Mouse (Mus musculus): Measurements from ENCODE around the gene Gcgr.
"Not testable (repeated sequence)": the region's sequence is repeated elsewhere in the genome, so short reads cannot be mapped to it uniquely, and the experiment has no call there.

Gene Gcgr

DNA sequence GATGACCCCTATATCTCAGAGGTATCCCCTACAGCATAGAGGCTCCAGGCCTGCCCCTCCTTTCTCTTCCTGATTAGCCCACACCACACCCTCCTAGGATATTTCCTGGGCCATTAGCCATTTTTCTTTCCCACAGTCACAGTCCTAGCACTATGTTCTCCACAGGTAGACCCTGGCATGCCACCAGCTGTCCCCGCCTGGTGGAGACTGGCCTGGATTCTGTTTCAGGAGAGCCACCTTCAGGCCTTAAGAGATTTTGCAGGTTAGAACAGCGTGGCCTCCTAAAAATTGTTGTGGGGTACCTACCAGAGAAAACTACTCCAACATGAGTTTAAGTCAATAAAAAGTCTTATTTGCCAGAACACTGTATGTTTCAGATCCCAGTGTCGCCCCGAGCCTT is 23.6 kb upstream of the Gcgr start:
- peak; percentile 71 to 83 for DNase-seq

GRCm38 (mm10) chr11:120507611-120508289 is 22.7 kb upstream of the Gcgr start:
- peak in 1 of 2 experiments; percentile 33 for DNase-seq

GRCm38 (mm10) chr11:120508290-120508870 is 22.1 kb upstream of the Gcgr start:
- peak in 1 of 2 experiments; percentile 30 for DNase-seq

DNA sequence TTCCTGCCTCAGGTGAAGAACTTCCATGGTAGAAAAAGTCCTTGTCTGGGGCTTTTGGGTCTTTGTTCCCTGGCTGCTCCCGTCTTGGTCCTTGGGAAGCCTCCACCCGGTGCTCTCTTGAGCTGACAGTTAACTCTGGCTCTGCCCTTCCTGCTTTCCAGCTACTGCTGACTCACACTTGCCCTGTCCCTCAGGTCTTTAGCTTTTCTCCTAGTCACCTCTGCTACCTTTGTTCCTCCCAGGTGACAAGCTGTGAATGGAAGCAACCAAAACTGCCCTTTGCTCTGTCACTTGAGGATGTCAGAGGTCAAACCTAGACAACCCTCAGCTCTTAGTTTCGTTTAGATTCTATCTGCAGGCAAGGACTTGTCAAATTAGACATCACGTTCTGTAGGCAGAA is 20.6 kb upstream of the Gcgr start:
- DNase-seq, result peak in 1 of 2 experiments; percentile 53

DNA sequence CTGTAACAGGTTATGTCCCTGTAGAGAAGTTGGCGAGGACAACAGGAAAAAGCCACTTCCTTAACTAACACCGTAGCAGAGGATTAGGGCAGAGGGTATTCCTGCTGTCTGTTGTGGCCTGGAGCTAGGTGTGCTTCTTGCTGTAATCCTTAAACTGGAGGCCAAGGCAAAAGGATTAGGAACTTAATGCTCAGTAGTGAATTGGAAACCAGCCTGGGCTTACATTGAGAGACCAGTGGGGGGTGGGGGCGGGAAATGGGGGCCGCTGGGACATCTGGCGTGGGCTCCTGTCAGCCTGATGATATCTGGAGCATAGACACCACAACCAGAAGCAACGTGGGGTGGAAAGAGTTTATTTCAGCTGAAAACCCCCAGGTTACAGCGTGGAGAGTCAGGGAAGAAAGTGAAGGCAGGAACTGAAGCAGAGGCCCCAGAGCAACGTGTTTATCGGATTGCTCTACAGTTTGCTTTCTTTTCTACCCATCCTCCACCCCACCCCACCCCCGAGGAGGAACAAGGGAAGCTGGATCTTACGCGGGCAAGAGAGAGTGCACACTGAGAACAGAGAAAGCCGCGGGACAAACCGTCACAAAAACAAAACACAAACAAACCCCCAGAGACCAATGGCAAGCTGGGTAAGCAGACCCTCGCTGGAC is 20.0 kb upstream of the Gcgr start:
- DNase-seq, result peak in 1 of 2 experiments; percentile 33

GRCm38 (mm10) chr11:120512790-120513453 is 17.6 kb upstream of the Gcgr start:
- DNase-seq, result peak in 1 of 2 experiments; percentile 67

- not testable (repeated sequence) for DNase-seq
Observed at GRCm38 (mm10) chr11:120514262-120514661, 16.2 kb upstream of the Gcgr start.

DNA sequence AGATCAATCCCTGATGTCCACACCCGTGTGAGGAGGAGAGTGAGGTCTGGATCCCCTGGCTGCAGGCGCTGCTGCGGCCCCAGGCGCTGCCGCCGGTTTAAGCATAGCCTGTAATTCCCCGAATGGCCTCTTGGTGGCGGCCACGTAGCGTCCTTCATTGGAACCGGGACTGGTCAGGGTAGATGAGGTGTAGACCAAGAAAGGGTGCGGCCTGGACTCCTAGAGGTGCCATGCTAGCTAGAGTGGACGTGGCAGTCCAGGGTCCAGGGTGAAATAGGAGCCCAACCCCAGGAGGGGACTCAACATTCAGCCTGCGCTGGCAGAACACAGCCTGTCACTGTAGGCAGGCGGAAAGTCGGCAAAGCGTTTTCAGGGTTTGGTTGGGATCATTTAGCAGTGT is 14.9 kb upstream of the Gcgr start:
- DNase-seq, result peak; percentile 89 to 93

- peak in 1 of 2 experiments; percentile 27 for DNase-seq
Observed at GRCm38 (mm10) chr11:120517147-120517546, 13.4 kb upstream of the Gcgr start.

DNA sequence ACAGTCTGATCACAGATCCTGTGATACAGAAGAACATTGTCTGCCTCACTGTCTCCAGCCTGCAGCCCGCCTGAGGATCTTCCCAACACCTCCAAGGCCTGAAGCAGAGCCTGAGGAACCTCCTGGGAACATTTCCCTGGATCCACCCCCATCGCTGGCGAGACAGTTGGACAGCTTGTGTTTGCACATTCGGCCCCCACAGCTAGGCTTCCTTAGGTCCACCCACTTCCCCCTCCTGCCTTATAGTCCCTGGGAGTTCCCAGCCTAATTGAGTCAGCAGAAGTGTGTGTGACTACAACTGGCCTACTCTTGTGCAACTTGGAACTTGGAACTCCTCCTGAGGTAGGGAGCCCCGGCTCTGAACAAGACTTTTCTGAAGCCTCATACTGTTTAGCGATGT is 12.5 kb upstream of the Gcgr start:
- peak in 1 of 2 experiments; percentile 58 for DNase-seq

DNA sequence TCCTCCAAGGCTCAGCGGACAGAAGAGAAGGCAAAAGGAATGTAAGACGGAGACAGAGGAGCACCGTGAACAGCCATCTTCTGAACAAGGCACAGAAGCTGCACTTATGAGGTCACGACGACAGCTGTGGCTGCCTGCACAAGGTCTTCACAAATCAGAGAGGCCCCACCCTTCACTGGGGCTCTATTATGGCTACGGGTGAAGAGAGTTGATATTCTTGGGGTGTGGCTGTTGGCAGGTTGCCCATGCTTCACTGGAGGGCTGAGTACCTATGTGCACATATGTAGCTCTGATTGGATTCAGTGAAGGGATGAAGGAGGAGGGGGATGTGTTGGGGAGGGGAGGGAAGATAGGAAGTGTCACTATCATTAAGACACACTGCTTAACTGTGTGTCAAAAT is 11.9 kb upstream of the Gcgr start:
- DNase-seq, result peak in 1 of 2 experiments; percentile 47

DNA sequence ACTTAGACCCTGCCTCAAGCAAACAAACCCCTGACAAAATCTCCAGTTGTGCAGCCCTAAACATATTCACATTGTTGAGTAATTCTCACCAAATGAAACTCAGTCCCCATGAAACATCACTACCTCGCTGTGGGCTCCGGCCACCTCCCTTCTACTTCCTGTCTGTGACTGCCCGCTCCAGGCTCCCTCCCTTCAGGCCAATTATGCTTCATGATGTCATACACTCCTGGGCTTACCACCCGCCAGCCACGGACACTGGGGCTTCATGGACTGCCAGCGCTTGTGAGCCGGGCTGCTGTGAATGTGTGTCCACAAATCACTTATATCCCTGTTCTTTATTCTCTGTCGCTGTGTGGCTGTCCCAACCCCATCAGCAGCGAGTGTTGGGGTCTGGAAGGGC is 10.8 kb upstream of the Gcgr start:
- peak; percentile 54 to 76 for DNase-seq

- peak in 1 of 2 experiments; percentile 35 for DNase-seq
Observed at GRCm38 (mm10) chr11:120520498-120520897, 10.0 kb upstream of the Gcgr start.

DNA sequence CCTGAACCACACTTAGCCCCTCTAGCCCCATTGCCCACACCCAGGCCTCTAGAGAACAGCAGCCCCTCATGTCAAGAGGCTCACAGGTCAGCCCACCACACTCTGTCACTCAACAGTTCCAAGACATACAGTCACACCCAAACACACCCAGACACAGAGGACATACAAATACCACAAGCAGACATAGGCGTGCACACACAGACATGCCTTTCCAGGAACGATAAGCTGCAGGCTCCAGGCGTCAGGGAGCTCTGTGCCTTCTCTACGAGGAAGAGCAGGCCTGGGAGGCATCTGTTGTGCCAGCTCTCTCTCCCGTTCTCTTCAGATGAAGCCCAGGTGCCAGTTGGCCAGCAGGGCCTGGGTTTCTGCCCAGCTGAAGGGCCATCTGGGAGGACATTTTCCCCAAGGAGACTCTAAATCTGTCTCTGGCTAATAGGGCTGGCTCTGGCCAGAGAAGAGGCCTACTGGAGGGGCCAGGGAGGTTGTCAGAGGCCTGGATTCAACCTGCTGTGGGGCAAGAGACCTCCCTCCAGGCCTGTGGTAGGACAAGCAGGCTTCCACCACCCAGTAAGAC is 9.4 kb upstream of the Gcgr start:
- DNase-seq, result peak in 1 of 2 experiments; percentile 32

DNA sequence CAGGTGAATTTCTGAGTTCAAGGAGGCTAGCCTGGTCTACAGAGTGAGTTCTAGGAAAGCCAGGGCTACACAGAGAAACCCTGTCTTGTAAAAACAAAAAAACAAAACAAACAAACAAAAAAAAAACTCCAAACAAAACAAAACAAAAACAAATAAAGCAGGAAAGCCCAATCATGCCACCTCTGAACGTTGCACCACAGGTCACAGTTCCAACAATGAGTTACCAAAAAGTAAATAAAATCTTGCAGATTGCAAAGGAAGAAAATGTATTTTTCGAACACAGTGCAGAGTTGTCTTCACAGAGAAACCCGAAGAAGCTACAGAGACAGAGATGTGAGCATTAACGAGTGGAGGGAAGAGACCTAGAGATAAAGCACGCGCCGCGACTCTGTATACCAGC is 7.9 kb upstream of the Gcgr start:
- DNase-seq, result no peak

DNA sequence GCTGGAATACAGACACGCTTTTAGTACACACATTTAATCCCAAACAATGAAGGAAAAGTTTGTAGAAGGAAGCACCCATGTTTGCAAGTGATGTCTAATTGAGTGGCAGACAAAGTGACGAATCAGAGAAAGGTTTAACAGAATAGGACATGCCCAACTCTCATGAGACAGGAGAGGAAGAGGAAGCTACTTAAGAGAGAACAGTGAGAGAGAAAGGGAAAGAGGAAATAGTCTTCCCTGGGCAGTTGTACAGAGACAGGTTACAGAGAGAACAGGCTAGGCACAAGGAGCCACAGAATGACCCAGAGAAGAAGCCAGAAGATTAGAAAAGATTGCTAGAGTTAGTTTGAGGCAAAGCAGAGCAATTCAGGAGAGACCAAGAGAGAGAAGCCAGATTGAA is 4.5 kb upstream of the Gcgr start:
- no peak for DNase-seq

DNA sequence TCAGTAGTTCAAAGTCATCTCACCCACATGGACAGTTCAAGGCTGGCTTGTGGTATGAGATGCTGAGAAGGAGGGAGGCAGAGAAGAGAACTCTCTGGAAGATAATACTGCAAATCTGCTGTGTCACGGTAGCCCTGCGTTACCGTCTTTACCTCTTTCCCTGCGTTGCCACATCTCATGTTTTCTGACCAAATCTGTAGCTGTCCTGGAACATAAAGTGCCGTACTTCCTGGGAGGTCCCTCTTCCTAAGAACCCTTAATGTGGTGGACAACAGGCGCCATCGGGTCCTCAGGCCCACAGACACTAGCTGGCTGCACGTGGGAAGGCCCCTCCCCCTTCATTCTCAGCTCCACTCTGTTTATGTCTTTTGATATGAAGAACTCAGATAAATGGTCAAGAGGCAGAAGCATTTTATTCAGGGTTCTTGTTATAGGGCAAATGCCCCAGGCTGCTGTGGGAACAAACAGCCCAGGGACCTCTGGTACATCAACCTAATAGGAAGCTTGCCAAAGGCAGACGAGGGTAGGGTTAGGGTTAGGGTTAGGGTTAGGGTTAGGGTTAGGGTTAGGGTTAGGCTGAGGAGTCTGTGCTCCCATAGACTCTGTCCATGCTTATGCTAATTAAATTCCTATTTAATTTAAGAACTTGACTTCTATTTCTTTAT is 2.7 kb upstream of the Gcgr start:
- DNase-seq, result no peak

DNA sequence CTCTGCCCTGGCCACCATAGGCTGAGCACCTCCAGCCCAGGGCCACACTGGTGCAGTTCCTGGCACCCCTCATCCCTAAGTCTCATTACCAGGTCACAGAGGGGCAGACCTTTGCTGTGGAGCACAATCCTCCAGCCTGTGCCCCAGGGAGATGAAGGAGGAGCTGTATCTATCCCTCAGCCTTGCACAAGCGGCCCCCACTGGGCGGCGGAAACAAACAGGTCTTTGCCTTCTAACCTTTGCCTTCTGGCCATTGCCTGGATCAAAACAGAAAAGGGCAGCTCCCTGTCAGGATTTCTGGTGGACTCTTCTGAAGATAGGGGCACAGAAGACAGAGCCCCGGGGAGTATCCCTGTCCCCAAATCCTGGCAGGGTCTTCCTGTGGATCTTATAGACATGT is 1.6 kb upstream of the Gcgr start:
- DNase-seq, result peak in 1 of 2 experiments; percentile 65

- DNase-seq, result peak in 1 of 2 experiments; percentile 75
Observed at GRCm38 (mm10) chr11:120531646-120532045, 1.1 kb downstream of the Gcgr start.

GRCm38 (mm10) chr11:120534093-120534492 is 3.6 kb downstream of the Gcgr start:
- no peak for DNase-seq

- DNase-seq, result no peak
Observed at GRCm38 (mm10) chr11:120535145-120535544, 4.6 kb downstream of the Gcgr start.

DNA sequence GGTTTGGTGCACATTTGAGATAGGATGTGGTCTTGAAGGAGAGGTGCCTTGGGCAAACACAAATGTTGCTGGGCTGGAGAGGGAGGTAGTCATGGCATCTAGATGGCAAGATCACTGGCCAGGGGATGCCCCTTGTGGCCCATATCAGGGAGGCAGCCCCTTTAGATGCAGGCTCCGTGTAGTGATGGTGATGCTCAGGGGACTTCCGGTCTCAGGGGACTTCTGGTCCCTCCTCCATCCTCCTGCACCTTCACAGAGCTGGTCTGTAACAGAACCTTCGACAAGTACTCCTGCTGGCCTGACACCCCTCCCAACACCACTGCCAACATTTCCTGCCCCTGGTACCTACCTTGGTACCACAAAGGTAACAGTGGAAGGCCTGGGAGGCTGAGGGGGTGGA is 5.3 kb downstream of the Gcgr start:
- no peak for DNase-seq

GRCm38 (mm10) chr11:120538485-120538884 is 8.0 kb downstream of the Gcgr start:
- peak; percentile 88 to 94 for DNase-seq
